Mouse (Mus musculus) kidney, postnatal 14 days (tissue): ENCODE measurements around the gene Fam171a1.
A peak's percentile ranks its signal among the peaks of the same experiment; 100 is the strongest.
"Not testable (repeated sequence)": the region's sequence is repeated elsewhere in the genome, so short reads cannot be mapped to it uniquely, and the experiment has no call there.

Source experiments
- DNase-seq: peaks from one replicate; pipeline ENCODE4 v3.0.0; 2022; ENCODE audit warnings: mixed read lengths

Fam171a1 gene

DNA sequence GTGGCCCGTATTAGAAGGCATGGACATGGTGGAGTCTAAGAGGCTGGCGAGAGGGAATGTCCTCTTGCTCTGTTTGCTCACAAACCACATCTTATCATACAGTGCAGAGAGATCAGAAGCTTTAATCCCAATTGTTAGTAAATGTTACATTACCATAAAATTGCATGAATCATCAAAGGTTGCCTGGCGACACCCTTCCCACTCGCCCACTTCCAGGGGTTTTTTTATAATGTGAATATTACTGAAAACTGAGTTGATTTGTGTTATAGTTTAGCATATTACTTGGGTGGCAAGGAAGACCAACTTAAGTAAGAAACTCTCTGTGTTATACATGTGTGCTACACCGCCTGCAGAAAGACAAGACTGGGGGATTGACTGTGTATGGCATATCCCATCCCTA lies 60.9 kb downstream of the Fam171a1 start:
- DNase-seq, result no peak

GRCm38 (mm10) chr2:3175988-3176387 lies 62.0 kb downstream of the Fam171a1 start:
- not testable (repeated sequence) for DNase-seq

DNA sequence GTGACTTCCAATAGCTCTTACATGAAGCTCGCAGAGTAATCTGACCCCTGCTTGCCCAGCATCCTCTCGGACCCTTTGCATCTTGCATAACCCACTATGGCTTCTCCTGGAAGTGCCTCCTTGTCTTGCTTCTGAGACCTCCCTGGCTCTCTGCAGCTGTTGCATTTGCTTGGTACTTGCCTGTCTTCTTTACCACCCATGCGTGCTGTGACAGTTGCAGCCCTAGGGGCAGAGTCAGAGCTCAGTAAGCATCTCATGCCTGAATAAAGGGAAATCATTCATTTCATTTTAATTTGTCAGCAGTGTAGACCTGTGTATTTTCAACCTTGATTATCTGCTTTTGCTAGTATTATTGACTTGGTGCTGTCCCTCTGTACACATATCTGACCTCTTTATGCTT lies 62.7 kb downstream of the Fam171a1 start:
- DNase-seq, result no peak

DNA sequence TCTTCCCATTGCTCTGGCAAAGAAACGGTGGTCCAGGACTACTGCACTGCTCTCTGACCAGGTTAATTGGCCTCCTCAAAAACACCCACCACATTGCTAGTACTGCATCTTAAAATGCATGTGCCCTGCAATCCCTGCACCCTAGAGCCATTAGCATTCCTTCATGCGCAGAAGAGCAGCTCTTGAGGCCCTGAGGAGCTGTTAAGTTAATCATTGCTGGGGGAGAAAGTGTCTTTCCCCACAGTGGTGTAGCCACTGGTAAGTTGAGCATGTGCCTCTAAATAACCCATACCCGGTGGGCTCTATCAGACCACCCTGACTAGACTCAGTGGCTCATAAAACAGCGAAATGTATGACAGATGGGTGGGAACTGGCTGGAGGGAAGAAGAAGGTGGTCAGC lies 66.5 kb downstream of the Fam171a1 start:
- no peak for DNase-seq

- DNase-seq, result no peak
These were observed 69.6 kb downstream of the Fam171a1 start for GRCm38 (mm10) chr2:3183656-3184055.

- peak; percentile 70 for DNase-seq
These were observed 71.3 kb downstream of the Fam171a1 start for GRCm38 (mm10) chr2:3185335-3185734.

GRCm38 (mm10) chr2:3188745-3189475 lies 74.9 kb downstream of the Fam171a1 start:
- no peak for DNase-seq

- DNase-seq, result no peak
These were observed 77.1 kb downstream of the Fam171a1 start for GRCm38 (mm10) chr2:3191149-3191548.

- no peak for DNase-seq
These were observed 81.5 kb downstream of the Fam171a1 start for GRCm38 (mm10) chr2:3195511-3195910.

GRCm38 (mm10) chr2:3200422-3200821 lies 86.4 kb downstream of the Fam171a1 start:
- no peak for DNase-seq

GRCm38 (mm10) chr2:3206975-3207642 lies 93.1 kb downstream of the Fam171a1 start:
- no peak for DNase-seq

GRCm38 (mm10) chr2:3215480-3215879 lies 101.5 kb downstream of the Fam171a1 start:
- DNase-seq, result no peak

GRCm38 (mm10) chr2:3216617-3217016 lies 102.6 kb downstream of the Fam171a1 start:
- DNase-seq, result no peak

DNA sequence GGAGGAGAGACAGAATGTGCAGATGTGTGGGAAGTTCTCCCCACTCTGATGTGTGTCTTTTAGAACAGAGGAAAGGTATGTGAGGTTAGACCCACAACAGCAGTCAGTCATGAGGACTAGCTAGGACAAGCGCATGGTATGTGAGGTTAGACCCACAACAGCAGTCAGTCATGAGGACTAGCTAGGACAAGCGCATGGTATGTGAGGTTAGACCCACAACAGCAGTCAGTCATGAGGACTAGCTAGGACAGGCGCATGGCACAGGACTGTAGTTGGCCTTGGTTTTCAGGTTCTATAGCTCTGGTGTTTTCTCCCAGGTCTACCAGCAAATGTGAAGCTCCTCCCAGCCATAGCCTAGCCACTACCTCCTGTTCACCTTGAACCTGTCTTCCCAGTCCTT lies 103.6 kb downstream of the Fam171a1 start:
- not testable (repeated sequence) for DNase-seq

DNA sequence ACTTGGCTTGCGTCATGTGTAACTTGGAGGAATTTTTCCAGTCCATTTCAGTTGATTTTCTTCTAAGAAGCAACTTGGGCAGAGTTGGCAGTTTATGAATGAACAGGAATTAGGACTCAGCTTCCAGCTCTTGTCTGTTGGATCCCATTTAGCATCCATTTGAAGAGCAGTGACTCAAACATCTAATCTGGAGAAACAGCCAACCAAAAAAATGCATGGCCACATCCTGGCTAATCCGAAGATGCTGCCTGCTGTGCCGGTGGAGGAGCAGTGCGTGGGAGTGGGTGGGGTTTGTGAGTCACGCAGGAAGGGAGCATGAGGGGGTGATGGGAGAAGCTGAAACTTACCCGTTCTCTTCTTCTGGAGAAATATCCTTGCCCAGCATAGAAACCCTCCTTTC lies 104.2 kb downstream of the Fam171a1 start:
- DNase-seq, result no peak

GRCm38 (mm10) chr2:3228475-3228874 lies 114.5 kb downstream of the Fam171a1 start:
- peak; percentile 19 for DNase-seq

GRCm38 (mm10) chr2:3229060-3229459 lies 115.0 kb downstream of the Fam171a1 start:
- DNase-seq, result peak; percentile 80

DNA sequence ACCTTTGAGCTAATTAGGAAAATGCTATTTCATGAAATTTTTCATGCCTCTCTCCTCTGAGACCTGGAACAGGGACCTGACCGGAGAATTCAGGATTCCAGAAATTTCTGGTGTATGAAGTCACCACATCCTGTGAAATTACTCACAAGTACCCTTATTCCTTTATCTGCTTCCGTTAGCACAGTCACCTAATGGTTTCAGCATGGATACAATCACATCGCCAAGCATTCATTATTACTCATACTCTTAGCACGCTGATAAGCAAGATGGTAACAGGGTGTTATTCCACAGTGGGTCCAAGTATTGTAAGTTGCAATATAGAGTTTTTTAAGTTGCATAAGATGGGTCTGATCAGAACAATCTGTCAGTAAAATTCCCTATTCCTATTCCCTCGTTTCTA lies 125.2 kb downstream of the Fam171a1 start:
- no peak for DNase-seq

GRCm38 (mm10) chr2:3244251-3244650 lies 130.2 kb downstream of the Fam171a1 start:
- no peak for DNase-seq

DNA sequence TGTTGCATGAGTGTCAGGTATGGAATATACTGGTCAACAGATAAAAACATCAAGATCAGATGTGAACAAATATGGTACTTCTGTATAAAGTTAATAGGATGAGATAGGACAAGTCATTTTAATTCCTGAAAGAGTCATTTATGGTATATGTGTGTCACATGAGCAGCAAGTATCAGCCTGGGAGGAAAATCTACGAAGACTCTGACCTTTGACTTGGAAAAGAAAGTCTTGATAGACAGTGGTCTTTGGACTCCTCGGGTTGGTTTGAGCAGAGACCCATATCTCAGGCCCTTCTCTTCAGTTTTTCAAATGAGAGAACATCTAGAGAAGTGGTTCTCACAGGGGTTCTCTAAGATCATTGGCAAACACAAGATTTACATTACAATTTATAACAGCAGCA lies 137.3 kb downstream of the Fam171a1 start:
- DNase-seq, result no peak

DNA sequence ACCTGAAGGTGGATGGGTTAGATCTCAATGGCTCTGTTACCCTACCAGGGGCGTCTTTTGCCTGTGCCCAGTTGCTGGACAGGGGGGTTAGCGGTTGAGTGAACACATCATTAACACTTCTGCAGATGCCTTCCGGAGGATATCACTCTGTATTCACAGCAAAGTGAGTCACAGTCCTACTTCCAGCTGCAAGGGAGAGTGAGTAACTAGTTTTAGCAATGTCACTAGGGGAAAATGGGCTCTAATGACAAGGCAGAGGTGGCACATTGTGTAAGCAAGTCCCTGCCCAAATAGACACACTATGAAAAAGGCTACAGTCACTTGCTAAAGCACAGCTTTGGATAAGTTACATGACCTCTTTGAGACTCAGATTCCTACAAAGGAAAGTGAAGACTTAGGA lies 152.4 kb downstream of the Fam171a1 start:
- no peak for DNase-seq

- no peak for DNase-seq
These were observed 153.9 kb downstream of the Fam171a1 start for GRCm38 (mm10) chr2:3267879-3268278.

DNA sequence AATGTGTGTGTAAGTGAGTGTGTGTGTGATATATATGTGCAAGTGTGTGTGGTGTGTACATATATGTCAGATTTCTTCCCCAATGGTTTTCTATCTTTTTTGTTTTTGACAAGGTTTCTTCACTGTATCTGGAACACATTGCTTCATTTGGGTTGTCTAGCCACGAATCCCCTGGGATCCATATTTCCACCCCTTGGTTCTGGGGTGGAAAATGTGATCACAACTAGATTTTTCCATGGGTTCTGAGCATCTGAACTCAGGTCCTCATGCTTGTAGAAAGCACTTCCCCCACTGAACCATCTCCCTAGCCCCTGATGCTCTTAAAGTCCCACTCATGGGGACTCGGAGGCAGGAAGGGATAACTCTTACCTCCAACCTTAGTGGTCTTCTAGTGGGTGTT lies 159.3 kb downstream of the Fam171a1 start:
- no peak for DNase-seq

DNA sequence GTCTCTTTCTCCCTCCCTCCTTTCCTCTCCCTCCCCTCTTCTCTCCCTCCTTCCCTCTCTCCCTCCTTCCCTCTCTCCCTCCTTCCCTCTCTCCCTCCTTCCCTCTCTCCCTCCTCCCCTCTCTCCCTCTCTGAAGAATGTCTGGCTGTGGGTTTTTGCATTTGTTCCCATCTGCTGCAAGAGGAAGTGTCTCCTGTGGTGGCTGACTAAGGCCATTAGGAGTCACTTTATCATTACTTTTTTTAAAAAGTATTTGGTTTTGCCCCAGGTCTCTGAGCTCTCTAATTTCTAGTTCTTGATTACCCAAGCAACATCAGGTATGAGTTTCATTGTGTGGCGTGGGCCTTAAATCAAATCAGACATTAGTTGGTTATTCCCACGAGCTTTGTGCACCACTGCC lies 162.1 kb downstream of the Fam171a1 start:
- DNase-seq, result no peak
